Mouse (Mus musculus) kidney, embryonic 16.5 days (tissue): ENCODE results near the gene Grm6. TPM values are rescaled to one million over a fixed set of nuclear protein-coding genes. Genes with fewer than 3 reads are reported as not detected.
A peak's percentile ranks its signal among the peaks of the same experiment; 100 is the strongest.

Source experiments
- ATAC-seq: fragments of 200-750 bp; cut with Nextera tagmentation; 2 replicates; pipeline ENCODE4 v1.8.0; 2017; ENCODE audit warnings: moderate TSS enrichment; ENCODE audit not compliant: low FRiP score, low TSS enrichment
- H3K27ac ChIP-seq: fragments of 300-500 bp; sonication (generic); 2 replicates; pipeline ENCODE4 v1.5.1; 2014; ENCODE audit warnings: low read length
- H3K27me3 ChIP-seq: fragments of 300-500 bp; sonication (generic); 2 replicates; pipeline ENCODE4 v1.6.1; 2014; ENCODE audit warnings: low read length, control low read depth, mixed read lengths; ENCODE audit not compliant: insufficient read depth
- H3K36me3 ChIP-seq: fragments of 300-500 bp; sonication (generic); 2 replicates; pipeline ENCODE4 v1.6.1; 2014; ENCODE audit warnings: low read length, control low read depth, mixed read lengths; ENCODE audit not compliant: insufficient read depth
- H3K4me1 ChIP-seq: fragments of 300-500 bp; sonication (generic); 2 replicates; pipeline ENCODE4 v1.6.1; 2014; ENCODE audit warnings: low read length, control low read depth, mixed read lengths; ENCODE audit not compliant: insufficient read depth
- H3K4me2 ChIP-seq: fragments of 300-500 bp; sonication (generic); replicated peaks from 2 replicates; pipeline ENCODE4 v1.6.1; 2014; ENCODE audit warnings: low read depth, low read length
- H3K4me3 ChIP-seq: fragments of 300-500 bp; sonication (generic); 2 replicates; pipeline ENCODE4 v1.5.1; 2014; ENCODE audit warnings: mild to moderate bottlenecking, low read length
- H3K9ac ChIP-seq: fragments of 300-500 bp; sonication (generic); replicated peaks from 2 replicates; pipeline ENCODE4 v1.6.1; 2014; ENCODE audit warnings: low read length
- H3K9me3 ChIP-seq: fragments of 300-500 bp; sonication (generic); 2 replicates; pipeline ENCODE4 v1.6.1; 2016; ENCODE audit warnings: low read length, control low read depth
- WGBS: fragments of 180-500 bp; shearing (Covaris S2); extraction: QIAGEN DNeasy Blood & Tissue Kit; methylation state at CpG from one replicate; pipeline ENCODE4 v1.1.7; 2014; 5-methylcytosine and 5-hydroxymethylcytosine counted together
- polyA plus RNA-seq: library from polyadenylated mRNA; unstranded; fragments of >200 nt; fragmentation: Nextera tagmentation; extraction: Ambion mirVana; gene quantifications from 2 replicates; pipeline ENCODE4 v1.2.1, GENCODE M21; 2015

Gene Grm6
- 0.10 TPM in 1 of 2 replicates, not detected in the other for polyA plus RNA-seq

- peak within 1 kb of the TSS; percentile 39; the same call in 1 of the 2 replicates for H3K9ac ChIP-seq
- H3K27me3 ChIP-seq: peaks cover 52% of the 10 kb centered on the region
- WGBS: under 1% methylated on average over 11 of the region's 11 CpGs
- peak within 1 kb of the TSS; percentile 47 for H3K4me3 ChIP-seq
- H3K4me2 ChIP-seq: peak within 1 kb of the TSS; percentile 76
- H3K9me3 ChIP-seq: no peaks in the 10 kb centered on the region
- ATAC-seq: no peak
- H3K4me1 ChIP-seq: peaks cover 9% of the 10 kb centered on the region
- no peaks in the 10 kb centered on the region for H3K36me3 ChIP-seq
- no peak within 1 kb of the TSS for H3K27ac ChIP-seq
These were observed at the start of gene Grm6 for GRCm38 (mm10) chr11:50850177-50850735. Grm6 (plus strand) TSS chr11:50850685.

GRCm38 (mm10) chr11:50814233-50814632 lies 36.3 kb upstream of the Grm6 start:
- 97% methylated on average over 4 of the region's 4 CpGs for WGBS

GRCm38 (mm10) chr11:50826214-50826613 lies 24.3 kb upstream of the Grm6 start:
- 46% methylated on average over 2 of the region's 2 CpGs for WGBS
- Histone ChIP-seq H3K27ac (no peak overlapping the region), H3K9ac (peak overlapping the region; percentile 90; the same call in 1 of the 2 replicates), H3K4me3 (peak overlapping the region; percentile 97), H3K4me2 (peak overlapping the region; percentile 73), H3K36me3 (peaks cover 40% of the 10 kb centered on the region), H3K4me1 (peaks cover 6% of the 10 kb centered on the region; the same call in 1 of the 2 replicates), H3K27me3 (no peaks in the 10 kb centered on the region), H3K9me3 (no peaks in the 10 kb centered on the region)
- ATAC-seq: no peak

More at GRCm38 (mm10) chr11:50814233-50814632, 36.3 kb upstream of the Grm6 start:
- ATAC-seq: no peak
- Histone ChIP-seq H3K9ac (no peak overlapping the region), H3K4me1 (no peaks in the 10 kb centered on the region), H3K27ac (no peak overlapping the region), H3K36me3 (peaks cover 81% of the 10 kb centered on the region), H3K4me3 (no peak overlapping the region), H3K9me3 (peaks cover 48% of the 10 kb centered on the region), H3K4me2 (no peak overlapping the region), H3K27me3 (no peaks in the 10 kb centered on the region)

- Histone ChIP-seq H3K4me1 (peaks cover 6% of the 10 kb centered on the region; the same call in 1 of the 2 replicates), H3K9me3 (peaks cover 2% of the 10 kb centered on the region; the same call in 1 of the 2 replicates), H3K9ac (peak within 1 kb of the TSS; percentile 90), H3K27ac (peak within 1 kb of the TSS; percentile 0; the same call in 1 of the 2 replicates), H3K4me2 (peak within 1 kb of the TSS; percentile 73), H3K27me3 (no peaks in the 10 kb centered on the region), H3K4me3 (peak within 1 kb of the TSS; percentile 97), H3K36me3 (peaks cover 33% of the 10 kb centered on the region)
- WGBS: under 1% methylated on average over 36 of the region's 45 CpGs
- ATAC-seq: peak; percentile 96
These were observed 23.2 kb upstream of the Grm6 start, which contains the start of gene Zfp354c for GRCm38 (mm10) chr11:50827010-50827953. Zfp354c (minus strand) TSS chr11:50827724.

- Histone ChIP-seq H3K4me3 (no peak overlapping the region), H3K36me3 (peaks cover 15% of the 10 kb centered on the region), H3K27me3 (no peaks in the 10 kb centered on the region), H3K27ac (no peak overlapping the region), H3K9me3 (peaks cover 16% of the 10 kb centered on the region), H3K4me2 (no peak overlapping the region), H3K4me1 (peaks cover 4% of the 10 kb centered on the region), H3K9ac (no peak overlapping the region)
- no peak for ATAC-seq
- 83% methylated on average over 4 of the region's 4 CpGs for WGBS
These were observed 14.8 kb upstream of the Grm6 start for GRCm38 (mm10) chr11:50835727-50836126.

GRCm38 (mm10) chr11:50841023-50841735 lies 9.3 kb upstream of the Grm6 start, which contains the start of gene Zfp879:
Zfp879 (minus strand) TSS chr11:50841552.
- peak within 1 kb of the TSS; percentile 84 for H3K27ac ChIP-seq
- H3K9ac ChIP-seq: peak within 1 kb of the TSS; percentile 86
- H3K4me1 ChIP-seq: peaks cover 9% of the 10 kb centered on the region
- H3K27me3 ChIP-seq: no peaks in the 10 kb centered on the region
- peak; percentile 96 for ATAC-seq
- H3K4me2 ChIP-seq: peak within 1 kb of the TSS; percentile 78
- WGBS: 16% methylated on average over 22 of the region's 22 CpGs
- H3K36me3 ChIP-seq: no peaks in the 10 kb centered on the region
- H3K4me3 ChIP-seq: peak within 1 kb of the TSS; percentile 53
- no peaks in the 10 kb centered on the region for H3K9me3 ChIP-seq

GRCm38 (mm10) chr11:50845951-50846350 lies 4.5 kb upstream of the Grm6 start:
- Histone ChIP-seq H3K27me3 (peaks cover 33% of the 10 kb centered on the region), H3K9ac (no peak overlapping the region), H3K9me3 (no peaks in the 10 kb centered on the region), H3K4me2 (no peak overlapping the region), H3K36me3 (no peaks in the 10 kb centered on the region), H3K4me1 (peaks cover 4% of the 10 kb centered on the region), H3K4me3 (no peak overlapping the region), H3K27ac (no peak overlapping the region)
- 90% methylated on average over 3 of the region's 3 CpGs for WGBS
- ATAC-seq: no peak

GRCm38 (mm10) chr11:50847047-50847446 lies 3.4 kb upstream of the Grm6 start:
- Histone ChIP-seq H3K36me3 (no peaks in the 10 kb centered on the region), H3K4me3 (no peak overlapping the region), H3K4me1 (peaks cover 9% of the 10 kb centered on the region), H3K4me2 (no peak overlapping the region), H3K27me3 (peaks cover 44% of the 10 kb centered on the region), H3K27ac (no peak overlapping the region), H3K9ac (no peak overlapping the region), H3K9me3 (no peaks in the 10 kb centered on the region)
- ATAC-seq: no peak
- 67% methylated on average over 5 of the region's 5 CpGs for WGBS

- Histone ChIP-seq H3K9me3 (no peaks in the 10 kb centered on the region), H3K4me2 (no peak overlapping the region), H3K27me3 (peaks cover 52% of the 10 kb centered on the region), H3K36me3 (no peaks in the 10 kb centered on the region), H3K4me1 (peaks cover 9% of the 10 kb centered on the region), H3K4me3 (no peak overlapping the region), H3K27ac (no peak overlapping the region), H3K9ac (no peak overlapping the region)
- no peak for ATAC-seq
- 35% methylated on average over 3 of the region's 3 CpGs for WGBS
These were observed 1.9 kb upstream of the Grm6 start for GRCm38 (mm10) chr11:50848520-50849137.
